Mouse (Mus musculus): ENCODE results near the gene Surf2. TPM values are rescaled to one million over a fixed set of nuclear protein-coding genes. Genes with fewer than 3 reads are reported as not detected.

Gene Surf2
- polyA plus RNA-seq, 1 experiment, result 48.2 TPM

DNA sequence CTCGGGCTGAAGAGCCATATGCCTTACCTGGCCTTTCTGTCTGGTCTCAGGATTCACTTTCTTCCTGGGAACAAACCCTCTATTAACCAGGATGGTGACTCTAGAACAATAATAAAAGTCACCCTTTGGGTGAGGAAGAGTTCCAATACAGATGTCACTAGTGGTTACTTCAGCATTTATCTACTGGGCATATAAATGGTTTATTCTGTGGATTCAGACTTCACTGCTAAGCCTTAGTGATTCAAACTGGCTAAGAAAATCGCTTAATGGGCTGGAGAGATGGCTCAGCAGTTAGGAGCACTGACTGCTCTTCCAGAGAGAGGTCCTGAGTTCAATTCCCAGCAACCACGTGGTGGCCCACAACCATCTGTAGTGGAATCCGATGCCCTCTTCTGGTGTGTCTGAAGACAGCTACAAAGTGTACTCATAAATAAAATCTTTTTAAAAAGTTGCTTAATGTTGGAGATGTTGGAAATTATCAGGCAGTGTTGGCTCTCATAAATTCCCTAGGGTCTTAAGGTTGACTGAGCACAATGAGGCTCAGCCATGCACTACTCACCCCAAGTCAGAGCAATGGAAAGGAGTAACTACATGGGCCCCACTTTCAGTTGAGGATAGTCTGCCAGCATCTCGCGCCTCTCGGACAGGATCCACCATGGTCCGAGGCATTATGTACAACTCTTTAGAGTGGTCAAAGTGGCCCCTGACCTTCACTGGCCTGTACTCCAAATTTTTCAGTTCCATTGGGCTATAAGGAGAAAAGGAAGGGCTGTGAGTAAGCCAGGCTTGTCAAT lies 1.8 kb upstream of the Surf2 start:
- DNase-seq (ENCODE audit: low spot score), result no peak

DNA sequence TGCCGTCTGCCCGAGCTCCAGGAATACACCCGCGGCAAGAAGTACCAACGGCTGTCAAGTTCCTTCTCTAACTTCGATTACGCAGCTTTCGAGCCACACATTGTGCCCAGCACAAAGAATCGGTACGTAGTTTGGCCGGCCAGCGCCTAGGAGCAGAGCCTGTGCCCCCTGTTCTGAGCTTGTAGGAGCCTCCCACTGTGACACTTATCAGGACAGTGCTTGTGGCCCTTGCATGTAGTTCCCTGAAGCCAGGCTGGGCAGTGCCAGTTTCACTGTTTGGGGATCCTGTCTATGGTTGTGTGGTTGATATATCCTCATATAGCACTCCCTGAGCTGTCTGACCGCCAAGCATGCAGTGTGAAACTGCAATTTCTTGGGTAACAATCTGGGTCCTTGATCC lies 571 bp downstream of the Surf2 start:
- DNase-seq (ENCODE audit: low spot score), result no peak

DNA sequence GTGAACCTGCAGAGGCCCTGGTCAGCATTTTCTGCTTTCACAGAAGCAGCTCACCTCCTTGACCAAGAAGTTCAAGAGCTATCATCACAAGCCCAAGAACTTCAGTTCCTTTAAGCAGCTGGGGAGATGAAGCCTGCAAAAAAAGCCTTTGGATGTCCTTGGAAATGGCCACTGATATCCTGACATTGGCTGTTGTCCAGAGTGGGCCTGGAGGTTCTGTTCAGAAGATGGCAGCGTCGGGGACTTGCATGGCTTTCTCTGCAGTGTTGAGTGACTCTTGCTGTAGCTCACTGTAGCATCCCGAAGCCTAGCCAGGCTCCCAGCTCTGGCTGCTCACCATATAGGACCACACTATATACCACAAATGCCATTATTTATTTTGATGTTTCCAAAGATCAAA lies 3.5 kb downstream of the Surf2 start:
- no peak for DNase-seq (ENCODE audit: low spot score)

DNA sequence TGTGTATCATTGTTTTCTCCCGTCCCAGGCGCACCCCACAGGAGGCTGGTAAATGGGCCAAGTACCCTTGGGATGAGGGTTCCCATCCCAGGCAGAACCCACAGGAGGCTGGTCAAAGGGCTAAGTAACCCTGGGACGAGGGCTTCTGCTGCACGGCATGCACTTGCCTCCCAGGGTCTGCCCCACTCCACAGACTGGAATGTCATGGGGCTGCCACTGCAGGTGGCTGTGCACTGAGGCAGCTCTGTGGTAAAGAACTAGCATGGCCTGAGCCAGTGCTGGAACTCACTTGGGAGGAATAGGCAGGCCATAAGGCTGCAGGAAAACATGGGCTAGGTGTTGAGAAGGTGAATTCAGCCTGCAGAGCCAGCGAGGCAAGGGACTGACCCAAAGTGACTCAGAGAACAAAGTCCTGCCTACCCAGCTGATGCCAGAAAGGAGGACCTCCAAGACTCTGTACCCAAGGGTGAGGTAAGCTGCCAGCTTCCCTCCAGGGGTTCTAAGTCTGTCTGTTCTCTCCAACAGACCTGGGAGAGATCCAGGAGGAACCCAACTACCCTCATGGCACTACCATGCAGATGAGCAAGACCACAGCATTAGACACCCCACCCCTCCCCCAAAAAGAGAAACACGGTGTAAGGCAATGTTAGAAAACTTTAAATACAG lies 4.2 kb downstream of the Surf2 start:
- no peak for DNase-seq (ENCODE audit: low spot score)

DNA sequence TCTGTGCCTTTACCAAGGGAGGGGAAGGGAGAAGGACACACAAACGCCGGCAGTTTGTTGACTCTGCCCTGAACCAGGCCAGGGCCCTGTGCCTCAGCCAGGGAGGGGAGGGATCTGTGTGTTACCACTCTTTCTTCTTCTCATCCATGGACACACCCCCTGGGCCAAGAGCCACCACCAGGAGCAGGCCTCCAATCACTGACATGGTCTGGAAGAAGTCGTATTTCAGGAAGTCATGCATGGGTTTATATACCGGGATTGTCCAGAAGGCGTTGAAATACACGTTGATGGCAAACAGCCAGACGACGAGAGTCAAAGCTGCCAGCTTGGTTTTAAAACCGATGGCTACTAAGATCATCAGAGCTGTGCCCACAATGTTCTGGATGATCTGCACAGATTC lies 5.6 kb downstream of the Surf2 start:
- DNase-seq (ENCODE audit: low spot score), result no peak

DNA sequence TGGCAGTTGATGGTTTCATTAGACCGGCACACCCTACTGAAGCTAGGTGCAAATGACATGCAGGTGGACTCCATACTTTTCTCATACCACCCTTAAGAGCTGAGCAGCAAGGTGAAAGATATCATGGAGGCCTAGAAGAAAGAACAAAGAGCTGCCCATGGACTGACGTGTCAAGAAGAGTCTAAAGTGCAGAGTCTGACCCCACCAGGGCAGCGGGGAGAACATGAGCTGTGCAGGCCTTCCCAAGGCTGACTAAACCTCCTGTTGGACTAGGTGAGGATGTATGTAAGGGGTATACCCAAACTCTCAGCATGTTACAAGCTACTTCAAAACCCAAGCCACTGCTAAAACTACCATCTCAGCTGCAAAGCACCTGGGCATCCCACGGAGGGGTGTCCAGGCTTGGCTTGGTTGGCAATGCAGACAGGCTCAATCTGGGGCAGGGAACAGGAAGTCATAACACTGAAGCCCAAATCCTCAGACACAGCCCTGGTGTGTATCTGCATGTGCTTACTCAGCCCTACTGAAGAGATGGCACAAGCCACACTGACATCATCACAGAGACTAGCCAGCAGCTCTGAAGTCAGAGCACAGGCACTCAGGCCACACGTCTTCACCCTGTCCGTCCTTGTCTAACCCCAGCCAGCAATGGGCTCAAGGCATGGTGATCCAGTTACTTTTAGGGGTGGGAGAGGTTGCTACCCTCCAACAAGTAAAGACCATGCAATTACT lies 11.7 kb downstream of the Surf2 start:
- no peak for DNase-seq (ENCODE audit: low spot score)

DNA sequence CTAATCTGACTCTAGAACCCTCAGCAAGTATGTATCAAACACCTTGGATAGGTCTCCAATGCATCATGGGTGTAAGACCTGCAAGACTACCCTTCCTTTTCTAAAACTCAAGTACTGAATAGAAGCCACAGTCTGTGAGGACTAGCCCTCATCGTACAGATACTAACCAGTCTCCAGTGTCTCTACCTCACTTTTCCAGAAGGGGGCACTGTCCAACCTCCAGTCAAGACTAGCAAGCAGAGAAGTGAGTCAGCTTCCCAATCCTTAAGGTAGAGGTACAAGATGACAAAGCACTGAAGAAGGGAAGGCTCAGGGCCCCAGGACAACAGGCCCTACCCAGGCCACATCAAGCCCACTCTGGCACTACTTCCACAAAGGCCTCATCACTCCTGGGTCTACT lies 14.2 kb downstream of the Surf2 start:
- DNase-seq (ENCODE audit: low spot score), result no peak

DNA sequence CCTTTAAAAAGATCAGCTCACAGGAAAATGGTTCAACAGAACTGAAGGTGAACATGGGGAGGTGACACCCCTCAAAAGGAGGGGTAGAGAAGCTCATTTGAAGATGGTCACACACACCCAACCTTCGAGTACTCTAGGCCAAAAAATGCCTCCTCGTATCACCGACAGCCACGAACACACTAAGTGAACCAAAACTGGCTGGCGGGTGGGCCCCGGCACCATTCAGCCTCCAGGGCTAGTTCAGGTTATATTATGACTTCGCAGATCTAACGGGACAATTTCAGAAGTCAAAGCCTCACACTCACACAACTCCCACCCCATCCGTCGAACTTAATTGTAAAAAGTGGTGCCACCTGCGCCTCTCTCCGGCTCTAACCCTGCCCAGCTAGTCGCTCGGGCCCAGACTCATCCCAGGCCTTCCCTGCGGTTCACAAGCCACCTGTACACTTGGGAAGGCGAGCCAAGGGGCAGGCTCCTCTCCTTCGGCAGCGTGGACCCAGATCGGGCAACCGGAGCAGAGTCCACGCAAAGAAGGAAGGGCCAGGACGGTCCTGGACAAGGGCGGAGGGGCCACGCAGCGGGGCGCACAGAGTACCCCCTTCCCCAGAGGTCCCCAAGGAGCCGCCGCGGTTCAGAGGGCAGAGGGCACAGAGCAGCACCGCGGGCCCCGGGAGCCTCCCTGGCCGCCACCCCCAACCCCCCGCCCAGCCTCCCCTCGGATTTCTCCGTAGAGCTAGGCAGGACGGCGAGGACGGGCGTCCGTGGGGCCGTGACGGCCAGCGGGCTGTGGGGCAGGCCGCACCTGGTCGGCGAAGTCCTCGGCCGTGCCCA lies 16.5 kb downstream of the Surf2 start:
- DNase-seq (ENCODE audit: low spot score), result no peak

DNA sequence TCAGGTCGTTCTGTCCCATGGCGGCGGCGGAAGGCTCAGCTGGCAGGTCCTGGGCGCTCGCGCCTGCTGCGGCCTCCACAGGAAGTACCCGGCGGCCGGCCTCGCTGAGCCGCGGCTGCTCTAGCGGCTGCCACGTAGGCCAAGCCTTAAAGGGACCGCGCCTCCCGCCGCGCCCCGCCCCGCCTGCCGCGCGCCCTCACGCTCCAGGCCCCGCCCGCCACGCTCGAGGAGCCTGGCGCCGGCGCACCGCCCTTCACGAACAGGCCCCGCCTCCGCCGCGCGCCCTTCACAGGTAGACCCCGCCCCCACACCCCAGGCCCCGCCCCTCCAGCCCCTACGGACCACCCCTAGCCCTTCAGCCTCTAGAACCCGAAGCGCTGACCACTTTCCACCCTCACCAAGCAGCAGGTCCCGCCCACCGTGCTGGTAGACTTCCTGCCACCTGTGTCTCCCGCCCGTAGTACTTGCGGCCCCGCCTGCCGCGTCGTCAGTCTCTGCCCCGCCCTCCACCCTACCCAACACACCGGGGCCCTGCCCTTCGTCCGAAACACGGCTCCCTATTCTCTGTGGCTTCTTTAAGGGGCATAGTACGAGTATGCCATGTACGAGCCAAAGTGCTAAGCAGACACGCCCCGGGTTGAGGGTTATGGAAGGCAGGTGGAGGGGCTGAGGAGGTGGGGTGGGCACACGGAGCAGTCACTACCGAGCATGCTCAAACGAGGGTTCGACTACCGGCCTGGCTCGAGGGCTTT lies 17.3 kb downstream of the Surf2 start, which contains the start of the genes Surf4 and Stkld1:
Surf4 (minus strand) TSS at position 625 of the 752 bp plus-strand sequence.
Stkld1 (plus strand) TSS at position 744 of the 752 bp plus-strand sequence.
- DNase-seq (ENCODE audit: low spot score), result peak; percentile 86

DNA sequence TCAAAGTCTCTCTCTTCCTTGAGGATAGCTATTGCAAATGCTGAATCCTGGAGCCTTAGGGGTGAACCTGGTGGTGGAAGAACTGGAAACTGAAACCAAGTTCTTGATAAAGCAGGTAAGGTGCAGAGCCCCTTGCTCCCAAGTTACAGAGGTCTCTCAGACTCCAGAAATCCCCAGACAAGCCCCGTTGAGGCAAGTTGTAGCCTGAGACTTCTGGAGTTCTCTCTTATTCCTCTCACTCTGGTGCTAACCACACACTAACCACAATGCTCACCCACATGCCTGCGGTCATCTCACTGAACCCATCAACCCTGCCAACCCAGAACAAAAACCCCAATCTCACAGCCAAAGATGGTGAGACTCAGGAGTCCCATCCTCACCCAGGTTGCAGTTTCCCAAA lies 19.1 kb downstream of the Surf2 start:
- no peak for DNase-seq (ENCODE audit: low spot score)

DNA sequence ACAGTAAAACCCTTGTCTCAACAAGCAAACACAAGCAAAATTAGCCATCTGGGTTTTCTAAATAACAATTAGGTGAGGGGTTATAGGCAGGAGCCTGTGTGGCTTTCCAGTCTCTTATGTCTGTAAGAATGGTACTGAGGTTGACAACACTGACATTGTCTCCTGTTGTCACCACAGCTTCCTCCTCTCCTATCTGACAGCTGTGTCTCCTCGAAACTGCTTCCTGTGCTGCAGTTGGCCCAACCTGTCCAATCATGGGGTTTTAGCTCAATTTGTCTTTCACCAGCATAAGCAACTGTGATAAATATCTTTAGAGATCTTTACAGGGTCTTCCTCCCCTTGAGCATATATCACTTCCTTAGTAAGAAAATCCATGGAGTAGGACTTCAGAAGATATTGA lies 20.3 kb downstream of the Surf2 start:
- DNase-seq (ENCODE audit: low spot score), result no peak

DNA sequence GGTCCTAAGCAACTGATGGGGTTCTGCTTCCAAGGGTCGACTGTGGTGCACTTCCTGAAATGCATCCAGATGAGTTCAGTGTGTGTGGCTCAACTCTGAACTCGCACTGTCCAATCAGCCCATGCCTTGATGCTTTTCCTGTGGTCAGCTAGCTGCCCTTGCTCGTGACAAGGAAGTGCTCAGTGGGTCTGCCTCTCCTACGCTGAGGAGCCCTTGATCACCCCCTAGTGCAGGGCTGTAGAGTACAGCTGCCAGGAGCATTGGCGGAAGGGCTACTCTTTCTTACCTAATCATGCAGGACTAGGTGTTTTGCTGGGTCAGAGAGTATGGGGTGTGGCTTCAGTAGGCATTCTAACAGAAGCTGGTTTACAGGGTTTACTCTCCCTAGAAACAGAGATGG lies 25.4 kb downstream of the Surf2 start:
- DNase-seq (ENCODE audit: low spot score), result no peak

DNA sequence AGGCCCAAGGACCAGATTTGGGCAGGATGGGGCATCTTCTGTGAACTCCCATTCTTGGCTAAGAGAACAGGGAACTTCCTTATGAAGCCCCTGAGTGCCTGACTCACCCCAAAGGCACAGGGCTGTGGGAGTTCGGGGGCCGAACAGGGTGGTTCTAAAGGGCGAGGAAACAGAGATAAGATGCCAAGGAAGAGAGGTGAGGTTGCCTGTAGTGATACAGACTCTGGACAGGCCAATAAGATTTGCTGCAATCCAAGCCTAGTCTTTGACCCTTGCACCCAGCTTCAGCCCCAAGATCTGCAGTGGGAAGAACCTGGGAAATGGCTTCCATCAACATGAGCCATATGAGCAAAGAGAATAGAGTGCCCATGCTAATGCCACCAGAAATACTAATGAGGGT lies 27.1 kb downstream of the Surf2 start:
- no peak for DNase-seq (ENCODE audit: low spot score)

DNA sequence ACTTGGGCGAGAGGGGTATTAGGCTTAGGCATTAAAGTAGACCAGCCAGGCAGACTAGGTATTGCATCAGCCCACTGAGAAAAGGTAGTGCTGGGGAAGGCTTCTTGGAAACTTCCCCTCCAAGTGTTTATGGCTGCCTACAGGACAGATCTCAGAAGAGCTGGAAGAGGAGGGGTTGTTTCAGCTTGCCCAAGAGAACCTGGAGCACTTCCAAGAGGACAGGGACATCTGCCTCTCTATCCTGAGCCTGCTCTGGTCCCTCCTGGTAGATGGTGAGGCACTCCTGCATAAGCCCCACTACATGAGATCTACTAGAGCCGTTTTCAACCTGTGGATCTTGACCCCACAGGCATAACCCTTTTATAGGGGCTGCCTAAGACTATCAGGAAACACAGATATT lies 34.2 kb downstream of the Surf2 start:
- DNase-seq (ENCODE audit: low spot score), result no peak

DNA sequence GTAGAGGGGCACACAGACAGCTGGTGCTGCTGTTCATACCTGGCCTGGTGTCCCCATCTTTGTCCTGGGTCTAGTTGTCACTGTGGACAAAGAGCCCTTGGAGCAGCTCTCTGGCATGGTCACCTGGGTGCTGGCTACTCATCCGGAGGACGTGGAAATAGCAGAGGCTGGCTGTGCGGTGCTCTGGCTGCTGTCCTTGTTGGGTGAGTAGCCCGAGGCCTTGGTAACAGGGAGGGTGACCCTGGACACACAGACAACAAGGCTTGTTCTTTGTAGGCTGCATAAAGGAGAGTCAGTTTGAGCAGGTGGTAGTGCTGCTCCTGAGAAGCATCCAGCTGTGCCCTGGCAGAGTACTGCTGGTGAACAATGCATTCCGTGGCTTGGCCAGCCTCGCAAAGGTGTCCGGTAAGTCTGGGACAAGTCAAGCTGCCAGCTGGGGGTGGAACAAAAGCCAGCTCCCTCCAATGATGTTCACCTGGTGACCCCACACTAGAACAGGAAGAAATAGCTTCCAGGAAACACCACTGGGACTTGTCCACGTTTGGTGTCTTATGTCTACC lies 35.3 kb downstream of the Surf2 start:
- no peak for DNase-seq (ENCODE audit: low spot score)

DNA sequence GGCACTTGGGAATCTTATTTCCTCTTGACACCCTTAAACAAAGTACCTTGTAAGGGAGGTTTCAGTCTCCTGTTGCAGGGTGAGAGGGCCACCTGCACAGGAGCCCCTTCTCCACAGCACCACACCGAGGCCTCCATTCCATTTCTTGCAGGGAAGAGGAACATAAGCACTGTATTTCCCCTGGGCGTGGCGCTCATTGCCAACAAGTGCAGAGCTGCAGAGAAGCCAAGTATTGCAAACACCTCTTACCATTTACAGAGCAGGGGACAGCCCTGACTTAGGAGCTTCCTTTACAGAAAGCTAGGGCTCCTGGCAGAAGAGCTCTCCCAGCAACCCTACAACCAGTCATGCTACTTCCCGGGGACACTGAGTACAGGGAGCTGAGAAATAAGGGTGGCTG lies 36.0 kb downstream of the Surf2 start:
- DNase-seq (ENCODE audit: low spot score), result no peak

DNA sequence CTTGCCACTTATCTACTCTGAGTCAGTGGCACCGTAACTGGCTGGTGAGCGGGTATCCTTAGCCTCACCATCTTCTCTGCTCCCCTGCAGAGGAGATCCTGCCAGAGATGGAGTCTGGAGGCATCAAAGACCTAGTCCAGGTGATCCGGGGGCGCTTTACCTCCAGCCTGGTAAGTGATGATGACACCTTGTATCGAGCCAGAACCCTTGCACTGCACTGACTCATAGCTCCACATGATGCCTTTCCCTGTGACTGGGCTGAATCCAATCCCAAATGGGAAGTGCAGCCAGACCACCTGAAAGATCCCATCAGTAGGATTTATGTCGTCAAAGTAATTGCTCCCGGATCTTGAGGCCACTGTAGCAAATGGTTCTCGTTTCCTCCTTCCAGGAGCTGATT lies 36.7 kb downstream of the Surf2 start:
- DNase-seq (ENCODE audit: low spot score), result no peak

DNA sequence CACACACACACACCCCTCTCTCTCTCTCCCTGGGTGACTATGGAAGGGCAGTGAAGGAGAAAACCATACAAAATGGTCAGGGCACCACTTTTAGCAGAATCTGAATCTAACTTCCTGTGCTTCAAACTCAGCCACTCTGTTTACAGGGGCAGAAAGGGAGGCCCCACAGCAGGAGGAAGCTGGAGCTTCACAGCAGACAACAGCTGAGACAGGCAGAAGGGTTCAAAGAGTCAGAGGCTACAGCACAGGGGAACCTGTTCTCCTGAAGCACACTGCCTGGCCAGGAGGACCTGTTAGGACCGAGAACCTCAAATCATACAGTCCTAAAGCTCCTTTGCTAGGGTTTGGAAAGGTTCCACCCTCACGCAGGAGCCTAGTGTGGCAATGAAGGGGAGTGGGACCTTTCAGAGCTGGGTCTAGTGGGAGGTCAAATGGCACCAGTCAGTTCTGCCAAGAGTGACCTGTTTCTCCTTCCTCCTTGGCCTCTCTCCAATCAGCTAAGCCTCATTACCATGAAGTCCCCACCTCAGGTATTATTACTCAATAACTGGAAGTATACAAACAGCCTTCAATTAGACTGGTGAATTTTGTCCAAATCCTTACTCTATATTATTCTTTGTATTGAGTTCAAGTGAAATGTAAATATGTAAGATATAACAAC lies 38.7 kb downstream of the Surf2 start:
- no peak for DNase-seq (ENCODE audit: low spot score)

DNA sequence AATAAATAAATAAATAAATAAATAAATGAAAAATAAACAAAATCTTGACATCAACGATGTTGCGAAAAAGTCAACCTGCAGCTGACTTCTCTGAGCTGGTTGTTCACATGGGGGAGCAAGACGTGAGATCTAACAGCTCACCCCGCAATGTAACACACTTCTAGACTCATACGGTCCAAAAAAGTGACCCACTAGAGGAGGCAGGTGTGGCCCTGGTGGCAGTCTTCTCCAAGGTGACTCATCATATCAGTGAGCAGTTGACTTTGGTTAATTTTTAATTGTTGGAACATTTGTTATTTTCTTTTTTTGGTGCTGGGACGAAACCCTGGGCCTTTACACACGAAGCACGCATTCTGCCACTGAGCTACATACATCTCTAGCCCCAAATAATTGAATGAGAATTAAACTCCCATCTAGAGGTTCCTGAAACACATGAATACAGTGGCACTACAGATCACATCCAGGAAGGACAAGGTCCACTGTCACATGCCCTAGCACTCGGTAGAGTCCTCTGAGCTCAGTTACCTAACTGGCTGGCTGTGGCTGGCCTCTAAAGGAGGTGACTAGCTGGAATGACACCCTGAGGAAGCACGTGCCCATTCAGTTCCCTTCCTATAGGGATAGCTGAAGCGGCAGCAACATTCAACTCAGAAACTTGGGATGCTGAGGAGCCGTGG lies 40.8 kb downstream of the Surf2 start:
- no peak for DNase-seq (ENCODE audit: low spot score)

DNA sequence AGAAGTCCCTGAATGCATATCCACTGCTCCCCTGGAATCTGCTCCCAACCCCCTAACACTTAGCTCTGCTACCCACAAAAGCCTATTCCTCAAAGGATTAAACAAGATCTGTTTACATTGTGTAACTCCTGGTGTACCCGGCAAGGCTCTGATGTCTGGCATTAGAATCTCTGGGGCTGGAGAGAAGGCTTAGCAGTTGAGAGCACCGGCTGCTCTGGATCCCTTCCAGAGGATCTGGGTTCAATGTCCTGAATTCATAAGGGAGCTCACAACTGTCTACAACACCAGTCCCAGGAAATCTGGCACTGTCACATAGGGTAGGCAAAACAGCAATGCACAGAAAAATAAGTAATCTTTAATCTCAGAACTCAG lies 41.3 kb downstream of the Surf2 start:
- no peak for DNase-seq (ENCODE audit: low spot score)

Data from urinary bladder, adult 2 months (tissue).